ENCODE assay signal across 8 mouse cellular contexts in the genomic region with DNA sequence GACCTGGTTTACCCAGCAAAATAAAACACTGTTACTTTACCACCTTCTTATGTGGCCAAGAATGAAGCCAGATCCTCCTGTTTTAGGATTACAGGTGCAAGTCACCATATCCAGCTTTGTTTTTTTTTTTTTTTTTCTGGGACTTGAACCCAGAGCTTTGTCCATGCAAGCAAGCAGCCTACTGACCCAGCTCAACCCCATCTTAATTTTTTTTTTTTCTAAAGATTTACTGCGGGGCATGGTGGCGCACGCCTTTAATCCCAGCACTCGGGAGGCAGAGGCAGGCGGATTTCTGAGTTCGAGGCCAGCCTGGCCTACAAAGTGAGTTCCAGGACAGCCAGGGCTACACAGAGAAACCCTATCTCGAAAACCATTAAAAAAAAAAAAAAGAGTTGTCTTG. TPM values are rescaled to one million over a fixed set of nuclear protein-coding genes. Genes with fewer than 3 reads are reported as not detected.
A peak's percentile ranks its signal among the peaks of the same experiment; 100 is the strongest.
DNase-seq lines count a peak whose midpoint lies in the region; ATAC-seq and TF ChIP-seq lines count a peak whose summit lies in the region.
"Not testable (repeated sequence)": the region's sequence is repeated elsewhere in the genome, so short reads cannot be mapped to it uniquely, and the experiment has no call there.

No protein-coding gene starts in this region.

- peaks cover 0 to 14% of the 10 kb centered on the region in 2 experiments; a peak in 2 of 4 replicates for H3K36me3 ChIP-seq in MEL (ENCODE audit: control insufficient read depth in 1 of 2, insufficient read depth in 2 of 2, low read length in 2 of 2)
- H3K36me3 ChIP-seq in forebrain, embryonic 12.5 days (replicated peaks); heart, embryonic 15.5 days; intestine, embryonic 14.5 days (ENCODE audit: control insufficient read depth, insufficient read depth, low read length); limb, embryonic 12.5 days; lung, embryonic 14.5 days (ENCODE audit: insufficient read depth); midbrain, embryonic 16.5 days (ENCODE audit: control insufficient read depth, insufficient read depth, low read length); stomach, embryonic 16.5 days (ENCODE audit: control insufficient read depth, insufficient read depth, low read length): not testable (repeated sequence)

- H3K4me3 ChIP-seq in MEL (ENCODE audit: control insufficient read depth in 1 of 2, insufficient read depth in 1 of 2, low read depth in 2 of 2, low read length in 2 of 2) = peak overlapping the region; percentile 54 to 71
- H3K4me3 ChIP-seq in forebrain, embryonic 12.5 days (replicated peaks); midbrain, embryonic 16.5 days (ENCODE audit: low read depth, low read length): not testable (repeated sequence)
- H3K4me3 ChIP-seq in heart, embryonic 15.5 days = peak overlapping the region; percentile 46
- H3K4me3 ChIP-seq in intestine, embryonic 14.5 days (ENCODE audit: low read depth, low read length) = peak overlapping the region; percentile 36
- peak overlapping the region; percentile 37; the same call in 1 of the 2 replicates for H3K4me3 ChIP-seq in limb, embryonic 12.5 days (replicated peaks)
- H3K4me3 ChIP-seq in lung, embryonic 14.5 days (ENCODE audit: low read depth, low read length) = peak overlapping the region; percentile 29
- peak overlapping the region; percentile 42 for H3K4me3 ChIP-seq in stomach, embryonic 16.5 days (replicated peaks; ENCODE audit: low read length)

- WGBS in forebrain, embryonic 12.5 days = 87% methylated on average over 7 of the region's 7 CpGs
- WGBS in heart, embryonic 15.5 days = 90% methylated on average over 7 of the region's 7 CpGs
- 91% methylated on average over 7 of the region's 7 CpGs for WGBS in intestine, embryonic 14.5 days
- WGBS in limb, embryonic 12.5 days = 95% methylated on average over 7 of the region's 7 CpGs
- 84% methylated on average over 7 of the region's 7 CpGs for WGBS in lung, embryonic 14.5 days
- WGBS in midbrain, embryonic 16.5 days = 91% methylated on average over 7 of the region's 7 CpGs
- 87% methylated on average over 7 of the region's 7 CpGs for WGBS in stomach, embryonic 16.5 days

- peaks cover 6 to 27% of the 10 kb centered on the region in 2 experiments for H3K4me1 ChIP-seq in MEL (ENCODE audit: control insufficient read depth in 1 of 2, insufficient read depth in 2 of 2, low read length in 2 of 2)
- H3K4me1 ChIP-seq in forebrain, embryonic 12.5 days = peaks cover 22% of the 10 kb centered on the region
- H3K4me1 ChIP-seq in heart, embryonic 15.5 days (replicated peaks) = peaks cover 31% of the 10 kb centered on the region
- H3K4me1 ChIP-seq in intestine, embryonic 14.5 days (replicated peaks; ENCODE audit: control insufficient read depth, insufficient read depth, low read length) = peaks cover 18% of the 10 kb centered on the region; the same call in 1 of the 2 replicates
- H3K4me1 ChIP-seq in limb, embryonic 12.5 days (replicated peaks) = peaks cover 23% of the 10 kb centered on the region
- H3K4me1 ChIP-seq in lung, embryonic 14.5 days (ENCODE audit: insufficient read depth) = not testable (repeated sequence)
- peaks cover 16% of the 10 kb centered on the region for H3K4me1 ChIP-seq in midbrain, embryonic 16.5 days (ENCODE audit: control insufficient read depth, insufficient read depth, low read length)
- peaks cover 22% of the 10 kb centered on the region for H3K4me1 ChIP-seq in stomach, embryonic 16.5 days (ENCODE audit: control insufficient read depth, insufficient read depth, low read length)

- H3K9me3 ChIP-seq in MEL (replicated peaks; ENCODE audit: insufficient read depth, low read length); forebrain, embryonic 12.5 days; heart, embryonic 15.5 days (replicated peaks); intestine, embryonic 14.5 days (ENCODE audit: control insufficient read depth, low read length); limb, embryonic 12.5 days; lung, embryonic 14.5 days (ENCODE audit: low read depth, low read length); midbrain, embryonic 16.5 days (replicated peaks; ENCODE audit: control insufficient read depth, low read length, poor library complexity, severe bottlenecking); stomach, embryonic 16.5 days (replicated peaks; ENCODE audit: control insufficient read depth, low read length): not testable (repeated sequence)

- peak overlapping the region; percentile 83 for H3K27ac ChIP-seq in MEL (ENCODE audit: control insufficient read depth, low read depth, low read length)
- not testable (repeated sequence) for H3K27ac ChIP-seq in forebrain, embryonic 12.5 days; midbrain, embryonic 16.5 days (ENCODE audit: low read length)
- H3K27ac ChIP-seq in heart, embryonic 15.5 days = peak overlapping the region; percentile 89
- peak overlapping the region; percentile 89; the same call in 1 of the 2 replicates for H3K27ac ChIP-seq in intestine, embryonic 14.5 days (ENCODE audit: low read depth)
- peak overlapping the region; percentile 80; the same call in 1 of the 2 replicates for H3K27ac ChIP-seq in limb, embryonic 12.5 days
- H3K27ac ChIP-seq in lung, embryonic 14.5 days (ENCODE audit: low read depth) = peak overlapping the region; percentile 89
- peak overlapping the region; percentile 97 for H3K27ac ChIP-seq in stomach, embryonic 16.5 days (ENCODE audit: low read length)

- TF ChIP-seq CTCF in MEL (IDR thresholded peaks at IDR 0.05 in 2 of 3, conservative IDR thresholded peaks at IDR 0.05 in 1 of 3; ENCODE audit: control insufficient read depth in 1 of 3, insufficient read depth in 1 of 3, low read depth in 2 of 3, low read length in 3 of 3, poor library complexity in 1 of 3, severe bottlenecking in 1 of 3); lung, embryonic 14.5 days (IDR thresholded peaks at IDR 0.05; ENCODE audit: low read depth): not testable (repeated sequence)

- DNase-seq in MEL (ENCODE audit: low read depth, low spot score); intestine, embryonic 14.5 days (ENCODE audit: low spot score); lung, embryonic 14.5 days: not testable (repeated sequence)

- H3K4me2 ChIP-seq in forebrain, embryonic 12.5 days = peak overlapping the region; percentile 57; the same call in 1 of the 2 replicates
- H3K4me2 ChIP-seq in heart, embryonic 15.5 days = peak overlapping the region; percentile 79
- peak overlapping the region; percentile 76 for H3K4me2 ChIP-seq in intestine, embryonic 14.5 days (ENCODE audit: low read length)
- peak overlapping the region; percentile 69 for H3K4me2 ChIP-seq in limb, embryonic 12.5 days
- H3K4me2 ChIP-seq in lung, embryonic 14.5 days = peak overlapping the region; percentile 66
- peak overlapping the region; percentile 69 for H3K4me2 ChIP-seq in midbrain, embryonic 16.5 days (ENCODE audit: low read length)
- H3K4me2 ChIP-seq in stomach, embryonic 16.5 days (ENCODE audit: low read depth, low read length) = peak overlapping the region; percentile 68

- H3K9ac ChIP-seq in MEL (ENCODE audit: control insufficient read depth, low read depth, low read length, poor library complexity, severe bottlenecking) = peak overlapping the region; percentile 81
- H3K9ac ChIP-seq in forebrain, embryonic 12.5 days = not testable (repeated sequence)
- peak overlapping the region; percentile 59; the same call in 1 of the 2 replicates for H3K9ac ChIP-seq in heart, embryonic 15.5 days
- peak overlapping the region; percentile 58; the same call in 1 of the 2 replicates for H3K9ac ChIP-seq in intestine, embryonic 14.5 days (ENCODE audit: low read length)
- peak overlapping the region; percentile 57; the same call in 1 of the 2 replicates for H3K9ac ChIP-seq in limb, embryonic 12.5 days (replicated peaks)
- H3K9ac ChIP-seq in lung, embryonic 14.5 days = peak overlapping the region; percentile 34
- H3K9ac ChIP-seq in midbrain, embryonic 16.5 days (ENCODE audit: low read depth, low read length) = peak overlapping the region; percentile 62; the same call in 1 of the 2 replicates
- H3K9ac ChIP-seq in stomach, embryonic 16.5 days (ENCODE audit: low read length) = peak overlapping the region; percentile 71

- not testable (repeated sequence) for H3K27me3 ChIP-seq in MEL (ENCODE audit: control insufficient read depth in 1 of 2, insufficient read depth in 2 of 2, low read length in 2 of 2); forebrain, embryonic 12.5 days; heart, embryonic 15.5 days; intestine, embryonic 14.5 days (replicated peaks; ENCODE audit: control insufficient read depth, insufficient read depth, low read length); limb, embryonic 12.5 days; lung, embryonic 14.5 days (ENCODE audit: insufficient read depth, low read length); midbrain, embryonic 16.5 days (ENCODE audit: control insufficient read depth, insufficient read depth, low read depth, low read length); stomach, embryonic 16.5 days (ENCODE audit: control insufficient read depth, insufficient read depth, low read length)

- not testable (repeated sequence) for ATAC-seq in forebrain, embryonic 12.5 days (ENCODE audit: low FRiP score); heart, embryonic 15.5 days (replicated peaks; ENCODE audit: insufficient number of reproducible peaks, insufficient read depth, low FRiP score, low read depth); intestine, embryonic 14.5 days (replicated peaks; ENCODE audit: low FRiP score, low TSS enrichment, low read depth); limb, embryonic 12.5 days (ENCODE audit: insufficient number of reproducible peaks, insufficient read depth, low FRiP score, low TSS enrichment, low read depth); lung, embryonic 14.5 days (ENCODE audit: insufficient read depth); midbrain, embryonic 16.5 days; stomach, embryonic 16.5 days (ENCODE audit: insufficient read depth, low FRiP score)

- H3K79me2 ChIP-seq in MEL (ENCODE audit: control insufficient read depth, insufficient read depth, low read length, poor library complexity) = peaks cover 18% of the 10 kb centered on the region

- not testable (repeated sequence) for TF ChIP-seq RAD21 in MEL (IDR thresholded peaks at IDR 0.05; ENCODE audit: low read depth, low read length)

- TF ChIP-seq EP300 in MEL (IDR thresholded peaks at IDR 0.05; ENCODE audit: low read depth in 1 of 2, low read length in 2 of 2) = not testable (repeated sequence)

- not testable (repeated sequence) for TF ChIP-seq POLR2A in MEL (IDR thresholded peaks at IDR 0.05; ENCODE audit: control insufficient read depth in 1 of 2, insufficient read depth in 1 of 2, low read depth in 1 of 2, low read length in 2 of 2, poor library complexity in 1 of 2)

RNA-seq across cellular contexts. Expression of a gene that starts 3.4 kb away (rescaled TPM):
- total RNA-seq in MEL (2012; rRNA removed) = 588 and 649 TPM in 2 replicates
- 1,000 to 10,000 TPM in 1 of 2 experiments, 100 to 1,000 TPM in 1; 739 to 6,489 TPM for polyA plus RNA-seq in MEL (2012; ENCODE audit: insufficient read depth in 1 of 2, insufficient read length in 2 of 2, low read depth in 1 of 2, low replicate concordance in 2 of 2, missing spikeins in 1 of 2)
- 126 and 131 TPM in 2 replicates for polyA plus RNA-seq in forebrain, embryonic 12.5 days (2016; fragmentation: Nextera tagmentation; extraction: Ambion mirVana)
- polyA plus RNA-seq in heart, embryonic 15.5 days (2015; fragmentation: Nextera tagmentation; extraction: Ambion mirVana) = 64.8 and 79.8 TPM in 2 replicates
- 221 and 226 TPM in 2 replicates for polyA plus RNA-seq in intestine, embryonic 14.5 days (2014; fragmentation: Nextera tagmentation; extraction: Ambion mirVana)
- polyA plus RNA-seq in limb, embryonic 12.5 days (2016; fragmentation: Nextera tagmentation; extraction: Ambion mirVana) = 145 and 149 TPM in 2 replicates
- polyA plus RNA-seq in lung, embryonic 14.5 days (2014; fragmentation: Nextera tagmentation; extraction: Ambion mirVana) = 178 and 187 TPM in 2 replicates
- polyA plus RNA-seq in midbrain, embryonic 16.5 days (2015; fragmentation: Nextera tagmentation; extraction: Ambion mirVana) = 83.7 and 85.9 TPM in 2 replicates
- 133 and 138 TPM in 2 replicates for polyA plus RNA-seq in stomach, embryonic 16.5 days (2015; fragmentation: Nextera tagmentation; extraction: Ambion mirVana)

RNA-seq across cellular contexts. Expression of a gene that starts 9.5 kb away (rescaled TPM):
- total RNA-seq in MEL (2012; rRNA removed) = 894 and 908 TPM in 2 replicates
- polyA plus RNA-seq in MEL (2012; ENCODE audit: insufficient read depth in 1 of 2, insufficient read length in 2 of 2, low read depth in 1 of 2, low replicate concordance in 2 of 2, missing spikeins in 1 of 2) = 1,000 to 10,000 TPM in 1 of 2 experiments, 100 to 1,000 TPM in 1; 184 to 1,104 TPM
- polyA plus RNA-seq in forebrain, embryonic 12.5 days (2016; fragmentation: Nextera tagmentation; extraction: Ambion mirVana) = 853 and 874 TPM in 2 replicates
- polyA plus RNA-seq in heart, embryonic 15.5 days (2015; fragmentation: Nextera tagmentation; extraction: Ambion mirVana) = 239 and 289 TPM in 2 replicates
- polyA plus RNA-seq in intestine, embryonic 14.5 days (2014; fragmentation: Nextera tagmentation; extraction: Ambion mirVana) = 494 and 527 TPM in 2 replicates
- 732 and 757 TPM in 2 replicates for polyA plus RNA-seq in limb, embryonic 12.5 days (2016; fragmentation: Nextera tagmentation; extraction: Ambion mirVana)
- 676 and 703 TPM in 2 replicates for polyA plus RNA-seq in lung, embryonic 14.5 days (2014; fragmentation: Nextera tagmentation; extraction: Ambion mirVana)
- 273 and 303 TPM in 2 replicates for polyA plus RNA-seq in midbrain, embryonic 16.5 days (2015; fragmentation: Nextera tagmentation; extraction: Ambion mirVana)
- 201 and 238 TPM in 2 replicates for polyA plus RNA-seq in stomach, embryonic 16.5 days (2015; fragmentation: Nextera tagmentation; extraction: Ambion mirVana)

RNA-seq across cellular contexts. Expression of a gene that starts 19.6 kb away (rescaled TPM):
- 52.5 and 55.1 TPM in 2 replicates for total RNA-seq in MEL (2012; rRNA removed)
- 10 to 100 TPM in 1 of 2 experiments, not detected in 1; 63.0 TPM for polyA plus RNA-seq in MEL (2012; ENCODE audit: insufficient read depth in 1 of 2, insufficient read length in 2 of 2, low read depth in 1 of 2, low replicate concordance in 2 of 2, missing spikeins in 1 of 2)
- 43.4 and 44.7 TPM in 2 replicates for polyA plus RNA-seq in forebrain, embryonic 12.5 days (2016; fragmentation: Nextera tagmentation; extraction: Ambion mirVana)
- polyA plus RNA-seq in heart, embryonic 15.5 days (2015; fragmentation: Nextera tagmentation; extraction: Ambion mirVana) = 25.6 and 36.8 TPM in 2 replicates
- 42.7 and 44.0 TPM in 2 replicates for polyA plus RNA-seq in intestine, embryonic 14.5 days (2014; fragmentation: Nextera tagmentation; extraction: Ambion mirVana)
- 41.5 and 42.6 TPM in 2 replicates for polyA plus RNA-seq in limb, embryonic 12.5 days (2016; fragmentation: Nextera tagmentation; extraction: Ambion mirVana)
- polyA plus RNA-seq in lung, embryonic 14.5 days (2014; fragmentation: Nextera tagmentation; extraction: Ambion mirVana) = 39.4 and 43.6 TPM in 2 replicates
- 80.0 and 82.7 TPM in 2 replicates for polyA plus RNA-seq in midbrain, embryonic 16.5 days (2015; fragmentation: Nextera tagmentation; extraction: Ambion mirVana)
- polyA plus RNA-seq in stomach, embryonic 16.5 days (2015; fragmentation: Nextera tagmentation; extraction: Ambion mirVana) = 40.0 and 41.3 TPM in 2 replicates

RNA-seq across cellular contexts. Expression of a gene that starts 31.6 kb away (rescaled TPM):
- total RNA-seq in MEL (2012; rRNA removed) = 17.2 and 22.7 TPM in 2 replicates
- polyA plus RNA-seq in MEL (2012; ENCODE audit: insufficient read depth in 1 of 2, insufficient read length in 2 of 2, low read depth in 1 of 2, low replicate concordance in 2 of 2, missing spikeins in 1 of 2) = 10 to 100 TPM in 1 of 2 experiments, not detected in 1; 23.0 TPM
- 15.1 and 16.4 TPM in 2 replicates for polyA plus RNA-seq in forebrain, embryonic 12.5 days (2016; fragmentation: Nextera tagmentation; extraction: Ambion mirVana)
- polyA plus RNA-seq in heart, embryonic 15.5 days (2015; fragmentation: Nextera tagmentation; extraction: Ambion mirVana) = 12.4 and 14.5 TPM in 2 replicates
- polyA plus RNA-seq in intestine, embryonic 14.5 days (2014; fragmentation: Nextera tagmentation; extraction: Ambion mirVana) = 21.5 and 22.8 TPM in 2 replicates
- 15.0 and 16.9 TPM in 2 replicates for polyA plus RNA-seq in limb, embryonic 12.5 days (2016; fragmentation: Nextera tagmentation; extraction: Ambion mirVana)
- 19.6 and 23.3 TPM in 2 replicates for polyA plus RNA-seq in lung, embryonic 14.5 days (2014; fragmentation: Nextera tagmentation; extraction: Ambion mirVana)
- 9.4 and 9.7 TPM in 2 replicates for polyA plus RNA-seq in midbrain, embryonic 16.5 days (2015; fragmentation: Nextera tagmentation; extraction: Ambion mirVana)
- 19.6 and 20.1 TPM in 2 replicates for polyA plus RNA-seq in stomach, embryonic 16.5 days (2015; fragmentation: Nextera tagmentation; extraction: Ambion mirVana)

RNA-seq across cellular contexts. Expression of a gene that starts 34.5 kb away (rescaled TPM):
- 6.9 and 7.1 TPM in 2 replicates for total RNA-seq in MEL (2012; rRNA removed)
- polyA plus RNA-seq in MEL (2012; ENCODE audit: insufficient read depth in 1 of 2, insufficient read length in 2 of 2, low read depth in 1 of 2, low replicate concordance in 2 of 2, missing spikeins in 1 of 2) = 10 to 100 TPM in 1 of 2 experiments, not detected in 1; 11.5 TPM
- 9.5 and 10.5 TPM in 2 replicates for polyA plus RNA-seq in forebrain, embryonic 12.5 days (2016; fragmentation: Nextera tagmentation; extraction: Ambion mirVana)
- 16.6 and 18.8 TPM in 2 replicates for polyA plus RNA-seq in heart, embryonic 15.5 days (2015; fragmentation: Nextera tagmentation; extraction: Ambion mirVana)
- polyA plus RNA-seq in intestine, embryonic 14.5 days (2014; fragmentation: Nextera tagmentation; extraction: Ambion mirVana) = 15.3 and 17.3 TPM in 2 replicates
- 28.0 and 29.5 TPM in 2 replicates for polyA plus RNA-seq in limb, embryonic 12.5 days (2016; fragmentation: Nextera tagmentation; extraction: Ambion mirVana)
- polyA plus RNA-seq in lung, embryonic 14.5 days (2014; fragmentation: Nextera tagmentation; extraction: Ambion mirVana) = 35.5 and 39.2 TPM in 2 replicates
- 19.6 and 22.3 TPM in 2 replicates for polyA plus RNA-seq in midbrain, embryonic 16.5 days (2015; fragmentation: Nextera tagmentation; extraction: Ambion mirVana)
- polyA plus RNA-seq in stomach, embryonic 16.5 days (2015; fragmentation: Nextera tagmentation; extraction: Ambion mirVana) = 20.7 and 21.0 TPM in 2 replicates
